ENCODE assay signal across 22 mouse cellular contexts in the genomic region with DNA sequence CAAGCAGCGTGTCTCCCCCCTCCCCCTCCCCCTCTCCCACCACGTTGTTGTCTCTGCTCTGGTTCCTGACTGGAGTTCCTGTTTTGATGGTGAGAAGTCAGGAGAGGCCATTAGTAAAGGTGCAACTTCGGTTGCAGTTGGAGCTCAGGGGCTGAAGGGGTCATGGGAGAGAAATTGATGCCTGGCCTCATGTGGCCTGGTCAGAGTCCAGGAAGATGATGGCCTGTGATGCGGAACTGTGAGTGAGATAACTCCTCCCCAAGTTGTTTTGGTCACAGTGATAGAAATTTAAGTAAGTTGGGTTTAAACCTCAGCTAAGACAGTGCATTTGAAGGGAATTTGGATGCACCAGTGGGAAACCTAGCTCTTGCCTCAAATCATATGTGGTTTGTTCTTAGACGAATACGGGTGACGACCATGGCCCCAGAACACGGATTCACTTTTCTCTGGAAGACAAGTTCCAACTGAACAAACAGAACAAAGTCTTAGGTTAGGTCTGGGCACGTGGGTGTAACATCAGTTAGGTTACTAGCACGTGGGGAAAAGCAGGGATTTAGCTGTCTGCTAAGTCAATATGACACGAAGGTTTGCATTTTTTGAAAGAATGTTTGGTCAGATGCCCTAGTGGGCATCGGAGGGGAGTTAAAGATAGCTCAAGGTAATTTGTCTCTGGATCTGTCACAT.
"Had no signal": no experiment of that assay in that cellular context is flagged by ENCODE, and none has a peak within 500 bp of the region (broad histone marks: within the 10 kb centered on the region; RNA-seq: fewer than 3 reads in every experiment).

No protein-coding gene starts in this region.

- H3K4me3 ChIP-seq: layer of hippocampus, adult 2 months; limb, embryonic 10.5 days; limb, embryonic 13.5 days; liver, embryonic 12.5 days; liver, embryonic 15.5 days; lung, embryonic 15.5 days; megakaryocyte, embryonic 14.5 days; midbrain, embryonic 10.5 days; midbrain, embryonic 13.5 days; myocyte; neural tube, embryonic 13.5 days; stomach, embryonic 15.5 days had no signal

- H3K9me3 ChIP-seq: limb, embryonic 10.5 days; limb, embryonic 13.5 days; liver, embryonic 12.5 days; liver, embryonic 15.5 days; lung, embryonic 15.5 days; megakaryocyte, embryonic 14.5 days; midbrain, embryonic 10.5 days; midbrain, embryonic 13.5 days; neural tube, embryonic 13.5 days; stomach, embryonic 15.5 days had no signal

- H3K9ac ChIP-seq: limb, embryonic 13.5 days; liver, embryonic 12.5 days; liver, embryonic 15.5 days; lung, embryonic 15.5 days; midbrain, embryonic 13.5 days; neural tube, embryonic 13.5 days; stomach, embryonic 15.5 days had no signal

- H3K4me1 ChIP-seq: lung, embryonic 15.5 days; stomach, embryonic 15.5 days had no signal

- H3K36me3 ChIP-seq: limb, embryonic 10.5 days; limb, embryonic 13.5 days; liver, embryonic 12.5 days; liver, embryonic 15.5 days; lung, embryonic 15.5 days; midbrain, embryonic 10.5 days; neural tube, embryonic 13.5 days; stomach, embryonic 15.5 days had no signal

- H3K4me2 ChIP-seq: limb, embryonic 13.5 days; liver, embryonic 12.5 days; liver, embryonic 15.5 days; lung, embryonic 15.5 days; midbrain, embryonic 13.5 days; neural tube, embryonic 13.5 days; stomach, embryonic 15.5 days had no signal

- ATAC-seq: liver, embryonic 12.5 days; midbrain, embryonic 13.5 days; midbrain, embryonic 16.5 days had no signal

- H3K27ac ChIP-seq: layer of hippocampus, adult 2 months; limb, embryonic 10.5 days; limb, embryonic 13.5 days; liver, embryonic 12.5 days; liver, embryonic 15.5 days; lung, embryonic 15.5 days; midbrain, embryonic 10.5 days; midbrain, embryonic 13.5 days; neural tube, embryonic 13.5 days; stomach, embryonic 15.5 days had no signal

- DNase-seq: layer of hippocampus, adult 9-11 months; liver; lung, adult 18-20 months; lung, postnatal 10 days; lung, postnatal 36 days; retina, postnatal 1 day; right cerebral cortex, postnatal 25 days; spleen, adult 18-20 months; thymus, postnatal 25 days had no signal

- H3K27me3 ChIP-seq: limb, embryonic 13.5 days; liver, embryonic 12.5 days; liver, embryonic 15.5 days; lung, embryonic 15.5 days; megakaryocyte, embryonic 14.5 days; midbrain, embryonic 13.5 days; neural tube, embryonic 13.5 days; stomach, embryonic 15.5 days had no signal
